Mouse (Mus musculus) naive thymus-derived CD4-positive, alpha-beta T cell, adult 2 months (primary cell): ENCODE data around the gene Atg7.

ENCODE experiments used
- DNase-seq: peaks from one replicate; pipeline ENCODE4 v3.0.0-alpha.2; 2011; ENCODE audit warnings: low read depth

The Atg7 gene

GRCm38 (mm10) chr6:114787606-114788005 is 144.7 kb downstream of the Atg7 start:
- DNase-seq = no peak

GRCm38 (mm10) chr6:114788663-114789062 is 145.8 kb downstream of the Atg7 start:
- DNase-seq = no peak

- no peak for DNase-seq
These were observed 147.2 kb downstream of the Atg7 start for GRCm38 (mm10) chr6:114790084-114790483.

GRCm38 (mm10) chr6:114790902-114791301 is 148.0 kb downstream of the Atg7 start:
- no peak for DNase-seq

- no peak for DNase-seq
These were observed 148.9 kb downstream of the Atg7 start for GRCm38 (mm10) chr6:114791846-114792245.

- DNase-seq = no peak
These were observed 151.8 kb downstream of the Atg7 start for GRCm38 (mm10) chr6:114794706-114795105.

- DNase-seq = no peak
These were observed 152.9 kb downstream of the Atg7 start for GRCm38 (mm10) chr6:114795706-114796325.

- DNase-seq = no peak
These were observed 155.0 kb downstream of the Atg7 start for GRCm38 (mm10) chr6:114797901-114798300.

- no peak for DNase-seq
These were observed 155.8 kb downstream of the Atg7 start for GRCm38 (mm10) chr6:114798715-114799114.

GRCm38 (mm10) chr6:114800291-114800965 is 157.5 kb downstream of the Atg7 start:
- DNase-seq = no peak

GRCm38 (mm10) chr6:114803915-114804535 is 161.1 kb downstream of the Atg7 start:
- no peak for DNase-seq

GRCm38 (mm10) chr6:114804866-114805265 is 162.0 kb downstream of the Atg7 start:
- no peak for DNase-seq

GRCm38 (mm10) chr6:114805927-114806326 is 163.0 kb downstream of the Atg7 start:
- DNase-seq = no peak

GRCm38 (mm10) chr6:114807474-114807873 is 164.6 kb downstream of the Atg7 start:
- DNase-seq = no peak

- no peak for DNase-seq
These were observed 165.9 kb downstream of the Atg7 start for GRCm38 (mm10) chr6:114808654-114809430.

GRCm38 (mm10) chr6:114809431-114809811 is 166.5 kb downstream of the Atg7 start:
- DNase-seq = no peak

GRCm38 (mm10) chr6:114812322-114812721 is 169.4 kb downstream of the Atg7 start:
- no peak for DNase-seq

- DNase-seq = no peak
These were observed 169.9 kb downstream of the Atg7 start for GRCm38 (mm10) chr6:114812779-114813178.

GRCm38 (mm10) chr6:114814199-114814881 is 171.4 kb downstream of the Atg7 start:
- DNase-seq = no peak

- DNase-seq = peak; percentile 46
These were observed 172.2 kb downstream of the Atg7 start for GRCm38 (mm10) chr6:114814882-114815650.

- no peak for DNase-seq
These were observed 175.1 kb downstream of the Atg7 start for GRCm38 (mm10) chr6:114817948-114818347.
